Mouse (Mus musculus) T-helper 1 cell (primary cell): ENCODE measurements around the gene Tex13b.

Source experiments
- in situ Hi-C: fragments of 300-600 bp; cut with MboI, MseI; formaldehyde crosslinking; loops from one replicate; pipeline ENCODE4 v1.15.1; 2025; ENCODE audit warnings: high pct_unique_total_duplicates

Gene Tex13b

GRCm38 (mm10) chrX:140813312-140814006, at the start of gene Tex13b:
Tex13b (minus strand) TSS chrX:140813433.
- in situ Hi-C loops: no loop called here

- in situ Hi-C loops: loop anchor here (25.0 kb wide), 1 partner anchor 300 kb away; no protein-coding TSS in a partner anchor
Measured at GRCm38 (mm10) chrX:140862760-140863159, 49.5 kb upstream of the Tex13b start.

GRCm38 (mm10) chrX:140857445-140857844, 44.2 kb upstream of the Tex13b start:
- in situ Hi-C loops: loop anchor here (25.0 kb wide), 1 partner anchor 305 kb away; no protein-coding TSS in a partner anchor

- in situ Hi-C loops: loop anchor here (25.0 kb wide), 1 partner anchor 305 kb away; no protein-coding TSS in a partner anchor
Measured at GRCm38 (mm10) chrX:140857040-140857439, 43.8 kb upstream of the Tex13b start.

GRCm38 (mm10) chrX:140854561-140854960, 41.3 kb upstream of the Tex13b start:
- in situ Hi-C loops: loop anchor here (25.0 kb wide), 1 partner anchor 308 kb away; no protein-coding TSS in a partner anchor

GRCm38 (mm10) chrX:140845401-140845800, 32.2 kb upstream of the Tex13b start:
- in situ Hi-C loops: loop anchor here (10.0 kb wide), 1 partner anchor 351 kb away; no protein-coding TSS in a partner anchor

GRCm38 (mm10) chrX:140839887-140840286, 26.7 kb upstream of the Tex13b start:
- in situ Hi-C loops: loop anchor here (10.0 kb wide), 1 partner anchor 345 kb away; no protein-coding TSS in a partner anchor

- in situ Hi-C loops: no loop called here
Measured at GRCm38 (mm10) chrX:140838077-140838476, 24.8 kb upstream of the Tex13b start.

- in situ Hi-C loops: no loop called here
Measured at GRCm38 (mm10) chrX:140831706-140832105, 18.5 kb upstream of the Tex13b start.

- in situ Hi-C loops: no loop called here
Measured at GRCm38 (mm10) chrX:140822295-140822694, 9.1 kb upstream of the Tex13b start.

- in situ Hi-C loops: no loop called here
Measured at GRCm38 (mm10) chrX:140805340-140805739, 7.9 kb downstream of the Tex13b start.

GRCm38 (mm10) chrX:140769794-140770193, 43.4 kb downstream of the Tex13b start:
- in situ Hi-C loops: no loop called here
